Mouse (Mus musculus): Measurements from ENCODE around the gene Ikzf2.

- TF ChIP-seq MAFK (IDR thresholded peaks at IDR 0.05; ENCODE audit: insufficient read depth, low read depth, low read length) (no peak), CHD2 (IDR thresholded peaks at IDR 0.05; ENCODE audit: low read depth, low read length) (no peak), ZC3H11A (IDR thresholded peaks at IDR 0.05; ENCODE audit: borderline replicate concordance, low read depth, low read length) (no peak), ZNF384 (IDR thresholded peaks at IDR 0.05; ENCODE audit: low read depth, low read length) (no peak), HCFC1 (IDR thresholded peaks at IDR 0.05; ENCODE audit: borderline replicate concordance, insufficient read depth, low read length) (no peak)
These were observed 3.2 kb downstream of the Ikzf2 start for GRCm38 (mm10) chr1:69683851-69684250.
